Mouse (Mus musculus) olfactory bulb, adult 2 months (tissue): ENCODE measurements around the gene 1700003F12Rik.

ENCODE experiments used
- CTCF ChIP-seq: fragments of 200-500 bp; IDR thresholded peaks from 2 replicates; pipeline ENCODE4 v1.5.1; 2012; ENCODE audit warnings: low read depth, mild to moderate bottlenecking, low read length, moderate library complexity; ENCODE audit not compliant: insufficient read depth
- POLR2A ChIP-seq: fragments of 200-500 bp; IDR thresholded peaks from 2 replicates; pipeline ENCODE4 v1.6.1; 2012; ENCODE audit warnings: mild to moderate bottlenecking, low read depth, low read length, moderate library complexity; ENCODE audit not compliant: insufficient read depth

DNA sequence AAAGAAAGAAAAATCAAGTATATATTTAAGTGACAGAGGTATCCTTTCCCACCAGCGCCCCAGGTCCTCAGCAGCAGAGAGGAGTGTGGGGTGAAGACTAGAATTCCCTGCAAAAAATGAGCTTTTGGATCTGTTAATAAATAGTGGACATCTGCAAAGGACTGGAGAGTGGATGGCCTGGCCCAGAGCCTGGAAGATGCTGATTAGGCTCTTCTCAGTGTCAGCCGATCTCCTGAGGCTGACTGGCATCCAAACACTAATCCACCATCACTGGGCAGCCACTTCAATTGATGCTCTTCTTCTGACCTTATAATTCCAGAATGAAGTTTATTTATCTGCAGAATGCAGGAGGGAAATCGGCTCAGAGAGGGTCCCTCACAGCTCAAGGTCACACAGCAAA lies 26.1 kb downstream of the 1700003F12Rik start:
- no peak for TF ChIP-seq CTCF
- no peak for TF ChIP-seq POLR2A
